Mouse (Mus musculus): Measurements from ENCODE around the gene Lingo2. TPM values are rescaled to one million over a fixed set of nuclear protein-coding genes. Genes with fewer than 3 reads are reported as not detected.
"Not testable (repeated sequence)": the region's sequence is repeated elsewhere in the genome, so short reads cannot be mapped to it uniquely, and the experiment has no call there.

The Lingo2 gene
- total RNA-seq, 2 experiments from 2014 or later = not detected

DNA sequence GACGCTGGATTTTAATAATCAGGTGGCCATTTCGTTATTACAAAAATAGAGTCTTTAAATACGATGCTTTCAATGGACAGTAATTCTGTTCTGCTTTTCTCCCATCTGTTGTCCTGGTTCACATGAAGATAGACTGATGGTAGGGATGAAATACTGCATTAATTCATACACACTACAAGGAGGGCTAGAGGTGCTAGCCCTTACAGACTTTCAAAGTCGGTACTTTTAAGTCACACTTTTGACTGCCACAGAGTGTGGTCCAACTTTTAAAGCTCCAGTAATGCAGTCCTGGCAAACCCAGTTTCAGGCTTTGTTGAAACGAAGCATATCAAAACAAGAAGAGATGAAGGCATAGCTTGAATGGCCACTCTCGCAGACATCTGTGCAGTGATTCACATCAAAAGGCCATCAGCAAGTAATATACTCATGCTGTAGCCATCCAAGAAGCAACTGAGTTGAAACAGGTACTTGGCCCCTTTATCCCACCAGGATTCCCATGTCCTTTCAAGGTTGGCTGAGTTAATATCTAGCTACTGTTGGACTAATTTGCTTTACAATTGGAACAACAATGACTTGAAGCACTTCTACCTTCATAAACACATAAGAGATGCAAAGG is 872.5 kb downstream of the Lingo2 start:
- DNase-seq = no peak

DNA sequence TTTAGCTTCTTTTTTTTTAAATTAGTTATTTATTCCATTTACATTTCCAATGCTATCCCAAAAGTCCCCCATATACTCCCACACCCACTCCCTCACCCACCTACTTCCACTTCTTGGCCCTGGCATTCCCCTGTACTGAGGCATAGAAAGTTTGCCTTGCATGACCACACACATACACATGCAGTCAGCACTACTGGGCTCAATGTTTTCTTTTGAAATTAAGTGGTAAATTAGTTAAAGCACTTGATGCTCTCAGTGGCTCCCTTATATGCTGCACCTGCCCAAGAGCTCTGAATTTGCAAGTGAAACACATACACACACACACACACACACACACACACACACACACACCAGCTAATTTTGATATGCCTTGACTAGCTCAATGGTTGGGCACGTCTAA is 886.8 kb downstream of the Lingo2 start:
- not testable (repeated sequence) for DNase-seq

DNA sequence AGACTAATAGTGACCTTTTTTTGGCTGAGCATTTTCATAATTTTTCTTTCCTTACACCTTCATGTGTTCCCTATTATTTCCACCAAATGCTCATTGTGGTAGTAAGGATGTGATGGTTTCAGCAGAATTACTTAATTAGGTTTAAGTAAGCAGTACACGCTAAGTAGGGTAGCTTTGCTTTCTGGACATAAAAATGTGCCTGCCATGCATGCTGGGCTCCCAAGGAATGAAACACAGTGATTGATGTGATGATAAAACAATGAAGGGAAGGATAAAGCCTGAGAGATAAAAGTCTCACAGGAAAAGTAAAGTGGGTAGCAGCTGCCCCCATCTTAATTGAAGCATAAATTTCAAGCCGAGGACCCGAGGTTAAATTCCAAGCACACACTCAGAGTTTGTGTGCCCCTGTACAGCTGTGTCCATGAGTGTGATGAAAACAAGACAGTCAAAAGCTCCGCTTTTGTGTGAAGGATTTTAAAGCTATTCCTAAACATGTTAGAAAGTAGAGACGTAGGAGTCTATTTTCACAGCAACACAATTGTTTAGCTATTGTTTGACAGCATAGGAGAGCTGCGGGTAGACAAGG is 898.7 kb downstream of the Lingo2 start:
- DNase-seq = no peak

DNA sequence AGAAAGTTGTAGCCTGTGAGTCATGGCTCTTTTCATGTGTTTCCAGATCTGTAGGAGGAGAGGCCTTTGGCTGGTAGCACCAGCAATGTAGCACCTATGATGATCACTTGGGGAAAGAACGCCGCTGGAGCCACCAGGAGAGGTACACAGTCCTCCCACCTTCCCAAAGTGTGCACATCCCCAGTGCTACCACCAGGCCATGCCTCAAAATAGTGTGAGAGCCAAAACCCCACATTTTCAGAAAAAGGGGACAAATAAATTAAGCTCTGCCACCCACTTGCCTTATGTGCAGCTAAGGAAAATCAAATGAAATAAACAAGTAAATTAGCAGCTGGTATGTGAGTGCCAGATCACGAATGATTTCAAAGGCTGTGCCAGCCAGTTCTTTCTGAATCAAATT is 911.2 kb downstream of the Lingo2 start:
- no peak for DNase-seq

DNA sequence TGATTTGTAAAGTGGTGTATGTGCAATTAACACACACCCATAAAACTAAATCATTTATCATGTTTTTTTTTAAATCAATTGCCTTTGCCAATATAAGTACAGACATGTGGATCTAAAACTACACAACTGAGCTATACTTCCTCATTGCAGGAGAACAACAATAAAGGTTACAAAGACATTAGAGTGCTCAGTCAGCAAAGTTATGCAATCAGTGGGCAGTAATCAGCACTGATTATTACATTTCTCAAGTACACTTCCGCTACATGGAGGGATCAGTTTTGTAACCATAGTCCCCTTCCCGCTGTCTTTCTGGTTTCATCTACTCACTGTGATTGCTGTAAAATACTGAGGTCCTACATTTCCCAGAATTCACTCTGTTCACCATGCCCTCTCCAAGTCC is 912.8 kb downstream of the Lingo2 start:
- no peak for DNase-seq

DNA sequence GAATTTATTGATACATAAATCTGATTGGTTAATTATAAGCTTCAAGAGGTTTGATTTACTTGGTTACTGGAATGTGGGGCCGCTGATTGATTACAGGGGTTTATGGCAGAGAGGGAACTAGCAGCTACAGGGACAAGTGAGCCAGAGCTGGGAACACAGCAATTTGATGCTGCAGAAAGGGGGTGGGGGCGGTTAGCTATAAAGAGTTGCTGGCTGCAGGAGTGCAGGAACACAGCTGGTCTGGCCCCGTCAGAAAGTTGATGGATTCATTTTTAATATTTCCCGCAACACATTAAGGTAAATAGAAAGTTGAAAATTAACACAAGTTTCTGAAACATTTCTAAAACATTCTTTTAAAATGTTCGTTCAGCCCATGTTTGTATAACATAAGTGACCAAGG is 919.5 kb downstream of the Lingo2 start:
- DNase-seq = no peak

DNA sequence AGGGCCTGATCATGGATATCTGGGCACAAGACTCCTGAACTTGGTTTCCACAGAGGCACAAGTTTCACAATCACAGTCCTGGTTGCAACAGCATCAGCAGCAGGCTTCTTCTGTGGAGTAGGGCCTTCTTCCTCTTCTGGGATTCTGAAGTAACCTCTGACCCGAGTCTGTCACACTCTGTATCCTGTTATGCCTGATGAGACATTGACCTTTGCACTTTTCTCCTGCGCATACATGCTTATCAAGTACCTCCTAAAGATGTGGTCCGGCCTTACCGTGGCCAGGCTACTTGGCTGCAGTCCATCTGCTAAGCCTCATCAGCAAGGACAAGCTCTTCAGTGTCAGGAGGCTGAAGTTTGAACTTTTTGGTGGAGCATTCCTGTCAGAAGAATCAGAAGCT is 937.4 kb downstream of the Lingo2 start:
- no peak for DNase-seq

DNA sequence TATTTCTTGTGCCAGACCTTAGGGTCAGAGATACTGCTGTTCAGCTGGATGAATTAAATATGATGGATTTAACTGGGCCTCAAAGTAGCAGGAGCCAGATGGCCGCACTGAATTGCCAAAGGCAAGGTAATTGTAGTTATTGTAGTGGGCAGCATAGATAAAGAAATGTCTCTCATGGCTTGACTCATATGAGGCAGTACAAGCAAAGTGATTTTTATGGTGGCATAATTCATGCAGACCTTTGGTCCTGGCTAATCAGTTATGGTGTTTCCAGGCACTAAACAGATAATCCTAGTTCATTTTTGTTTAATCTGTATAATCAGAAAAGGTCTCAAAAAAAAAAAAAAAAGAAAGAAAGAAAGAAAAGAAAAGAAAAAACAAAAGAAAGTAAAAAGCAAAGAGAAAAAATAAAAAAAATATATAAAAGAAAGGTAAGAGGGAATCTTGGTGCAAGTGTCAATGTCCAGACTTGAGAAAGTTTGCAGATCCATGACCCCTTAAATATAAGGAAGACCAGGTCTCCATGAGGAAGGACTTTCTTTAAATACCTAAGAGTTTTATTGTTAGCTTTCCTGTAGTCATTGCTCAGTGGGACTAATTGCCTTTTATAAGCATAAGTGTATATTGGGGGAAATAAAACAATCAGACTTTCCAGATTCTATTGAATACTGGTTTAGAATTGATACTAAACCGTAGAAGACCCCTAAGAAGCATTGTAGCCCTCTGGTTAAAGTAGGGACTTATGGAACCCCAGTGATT is 959.4 kb downstream of the Lingo2 start:
- no peak for DNase-seq

DNA sequence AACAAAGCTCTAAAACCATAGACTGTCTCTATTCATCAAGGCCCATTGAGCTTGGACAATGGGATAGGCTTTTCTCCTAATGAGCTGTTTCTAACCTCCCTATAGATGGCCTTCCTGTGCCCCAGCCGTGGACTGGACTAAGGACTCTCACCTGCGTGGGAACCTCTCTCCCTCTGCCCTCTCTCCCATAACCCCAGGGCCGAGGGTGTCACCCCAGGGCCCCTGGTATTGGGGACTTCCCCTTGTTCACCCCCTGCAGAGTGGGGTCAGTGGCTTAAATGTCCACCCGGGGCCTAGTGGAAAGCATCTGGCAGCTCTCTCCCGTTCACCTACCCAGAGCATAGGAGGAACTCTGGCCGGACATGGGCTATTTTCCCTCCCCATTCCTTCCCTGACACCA is 965.5 kb downstream of the Lingo2 start:
- no peak for DNase-seq

DNA sequence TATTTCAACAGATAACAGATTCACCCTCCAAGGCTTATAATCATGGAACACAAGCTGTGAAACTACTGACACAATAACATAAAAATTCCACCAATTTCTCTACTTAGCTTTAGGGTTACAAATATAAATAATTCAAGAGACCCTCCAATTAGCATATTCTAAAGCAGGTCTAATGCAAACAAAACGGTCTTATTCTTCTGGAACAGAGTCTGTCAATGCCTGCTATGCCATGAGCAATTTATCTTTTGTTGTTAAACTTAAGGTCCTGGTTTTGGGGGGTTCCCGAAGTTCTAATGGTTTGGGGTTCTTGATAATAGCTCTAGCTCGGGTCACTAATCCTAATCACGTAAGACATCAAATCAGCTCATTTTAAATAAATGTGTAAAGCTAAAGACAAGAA is 988.0 kb downstream of the Lingo2 start:
- DNase-seq = no peak

DNA sequence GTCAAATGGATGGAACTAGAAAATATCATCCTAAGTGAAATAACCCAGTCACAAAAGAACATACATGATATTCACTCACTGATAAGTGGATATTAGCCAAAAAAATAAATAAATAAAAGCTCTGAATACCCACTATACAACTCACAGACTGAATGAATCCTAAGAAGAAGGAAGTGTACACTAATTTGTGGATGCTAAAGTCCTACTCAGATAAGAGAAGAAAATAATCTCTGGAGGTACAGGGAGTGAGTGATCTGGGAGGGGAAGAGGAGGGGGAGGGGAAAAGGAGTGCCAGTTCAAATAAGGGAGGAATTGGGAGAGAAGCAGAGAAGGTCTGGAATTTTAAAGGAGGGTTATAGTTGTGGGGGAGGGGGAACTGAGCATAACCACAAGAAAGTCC is 999.7 kb downstream of the Lingo2 start:
- DNase-seq = no peak

DNA sequence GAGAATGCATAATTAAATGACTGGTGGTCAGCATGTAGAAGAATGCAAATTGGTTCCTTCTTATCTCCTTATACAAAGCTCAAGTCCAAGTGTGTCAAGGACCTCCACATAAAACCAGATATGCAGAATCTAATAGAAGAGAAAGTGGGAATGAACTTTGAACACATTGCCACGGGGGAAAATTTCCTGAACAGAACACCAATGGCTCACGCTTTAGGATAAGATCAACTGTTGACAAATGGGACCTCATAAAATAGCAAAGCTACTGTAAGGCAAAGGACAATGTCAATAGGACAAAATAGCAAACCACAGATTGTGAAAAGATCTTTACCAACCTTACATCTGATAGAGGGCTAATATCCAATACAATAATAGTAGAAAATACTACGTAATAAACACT is 1000.3 kb downstream of the Lingo2 start:
- DNase-seq = no peak

DNA sequence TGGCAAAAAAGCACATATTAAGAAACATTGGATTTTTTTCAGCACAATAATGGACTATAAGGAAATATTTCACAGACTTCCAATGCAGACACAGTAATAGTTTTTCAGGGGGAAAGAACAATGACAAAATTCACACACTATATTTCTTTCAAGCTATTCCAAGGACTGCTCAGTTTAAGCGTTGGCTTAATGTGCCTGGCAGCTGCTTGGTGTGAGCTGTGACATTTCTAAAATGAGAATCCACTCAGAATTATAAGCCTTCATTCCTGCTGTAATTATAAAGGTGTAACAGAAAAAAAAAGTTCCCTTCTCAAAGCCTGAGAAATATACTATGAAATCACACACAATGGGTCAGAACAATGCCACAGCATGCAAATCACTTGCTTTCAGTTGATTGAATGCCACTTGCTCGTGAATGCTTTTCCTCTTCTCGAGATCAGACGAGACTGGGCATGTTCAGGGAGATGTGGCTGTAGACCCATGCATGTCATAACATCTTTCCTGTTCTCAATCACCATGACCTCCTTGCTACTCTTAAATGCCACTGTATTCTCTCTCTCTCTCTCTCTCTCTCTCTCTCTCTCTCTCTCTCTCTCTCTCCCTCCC is 1017.4 kb downstream of the Lingo2 start:
- DNase-seq = no peak

DNA sequence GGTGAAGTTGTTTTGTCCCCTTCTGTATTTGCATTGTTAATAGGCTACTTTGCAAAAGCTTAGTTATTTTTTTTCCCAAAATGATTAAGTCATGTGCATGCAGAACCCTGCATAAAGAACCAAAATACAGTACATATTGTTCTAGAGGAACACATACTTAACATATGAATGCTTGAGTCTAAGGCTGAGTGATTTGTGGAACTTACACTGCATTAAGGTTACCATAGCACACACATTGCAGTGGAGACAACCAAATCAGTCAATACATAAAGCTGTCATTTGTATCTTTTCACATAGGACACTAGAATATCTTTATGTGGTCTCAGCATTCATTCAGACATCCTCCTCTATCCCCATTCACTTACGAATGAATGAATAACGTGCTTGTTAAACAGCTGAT is 1023.8 kb downstream of the Lingo2 start:
- DNase-seq = no peak

DNA sequence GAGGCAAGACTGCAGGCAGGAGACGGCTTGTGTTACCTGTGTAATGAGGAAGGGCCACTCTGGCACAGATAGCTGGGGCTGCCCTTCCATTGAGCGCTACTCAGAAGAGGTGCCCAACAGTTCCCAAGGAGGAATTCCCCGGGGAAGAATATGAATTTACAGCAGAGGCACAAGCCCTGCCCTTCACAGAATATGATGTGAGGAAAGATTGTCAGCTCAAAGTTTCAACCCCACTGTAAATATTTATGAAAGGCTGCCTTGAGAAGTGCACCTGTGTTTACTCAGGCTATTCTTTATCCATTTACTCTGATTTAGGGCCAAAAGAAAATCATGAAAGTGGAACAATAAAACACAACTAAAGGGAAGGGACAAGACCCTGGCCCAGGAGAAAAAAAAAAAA is 1034.1 kb downstream of the Lingo2 start:
- no peak for DNase-seq

DNA sequence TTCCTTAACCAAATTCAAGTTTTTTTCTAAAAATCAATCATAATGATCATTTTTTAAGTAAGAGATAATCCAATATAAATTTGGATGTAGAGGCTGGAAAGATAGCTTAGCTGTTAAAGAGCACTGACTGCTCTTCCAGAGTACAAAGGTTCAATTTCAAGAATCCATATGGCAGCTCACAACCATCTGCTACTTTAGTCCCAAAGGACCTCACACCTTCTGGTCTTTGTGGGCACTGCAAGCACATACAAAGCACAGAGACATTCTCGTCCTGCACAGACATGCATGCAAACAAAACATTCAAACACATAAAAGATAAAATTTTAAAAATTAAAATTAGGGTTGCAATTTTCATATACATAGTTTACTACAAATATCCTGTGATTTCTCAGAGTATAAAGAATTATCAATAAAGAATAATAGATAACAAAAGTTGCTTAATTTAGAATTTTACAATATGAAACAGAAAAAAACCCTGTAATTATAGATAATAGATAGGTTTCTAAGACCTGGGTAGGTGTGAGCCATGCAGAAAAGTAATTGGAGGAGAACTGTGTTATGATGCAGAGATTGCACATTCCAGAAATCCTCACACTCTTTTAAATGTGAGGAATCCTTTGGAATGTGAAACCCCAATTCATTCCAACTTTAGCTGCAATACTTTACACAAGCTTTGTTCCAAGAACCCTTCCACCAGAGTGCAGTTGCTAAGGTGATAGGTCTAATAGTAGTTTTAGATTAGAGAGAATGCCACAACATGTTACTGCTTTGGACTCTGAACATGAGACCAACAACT is 1053.6 kb downstream of the Lingo2 start:
- no peak for DNase-seq

DNA sequence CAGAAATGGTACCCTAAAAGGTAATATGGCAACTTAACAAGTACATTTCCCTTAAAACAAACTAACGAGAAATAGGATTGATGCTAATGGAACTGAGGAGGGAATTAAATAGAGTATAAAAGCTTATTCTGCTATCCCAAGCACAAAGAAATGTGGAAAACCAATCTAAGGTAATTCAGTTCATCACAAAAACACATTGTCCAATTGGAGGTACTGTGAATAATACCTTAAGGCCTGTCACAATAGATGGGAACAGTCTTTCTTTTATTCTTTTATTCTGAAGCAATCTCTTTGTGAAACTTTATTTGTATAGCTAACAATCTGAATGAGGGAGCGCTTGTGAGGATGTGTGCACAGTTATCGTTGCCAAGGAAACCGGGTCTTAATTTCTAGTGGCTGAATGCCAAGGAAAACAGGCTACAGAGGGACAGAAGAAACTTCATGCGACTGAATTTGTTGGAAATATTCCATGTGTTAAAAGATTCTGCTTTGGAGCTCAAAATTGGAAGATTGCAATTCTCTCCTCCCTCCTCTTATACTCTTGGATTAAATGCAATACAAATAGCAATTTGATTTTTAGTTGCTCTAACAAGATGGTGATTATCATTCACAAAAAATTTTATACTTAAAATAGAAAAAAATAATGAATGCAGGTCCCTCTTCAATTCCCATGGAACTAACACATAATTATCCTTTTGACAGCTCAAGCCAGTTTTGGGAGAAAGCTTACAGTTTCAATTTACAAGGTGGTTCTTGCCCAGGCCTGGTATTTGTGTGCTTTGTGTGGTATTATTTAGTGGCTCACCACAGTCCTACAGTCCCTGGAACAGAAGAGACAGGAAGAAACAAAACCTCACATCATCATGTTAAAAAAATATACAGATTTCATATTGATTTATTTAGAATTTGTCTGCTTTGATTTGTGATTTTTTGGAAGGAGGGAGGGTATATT is 1065.7 kb downstream of the Lingo2 start:
- no peak for DNase-seq

DNA sequence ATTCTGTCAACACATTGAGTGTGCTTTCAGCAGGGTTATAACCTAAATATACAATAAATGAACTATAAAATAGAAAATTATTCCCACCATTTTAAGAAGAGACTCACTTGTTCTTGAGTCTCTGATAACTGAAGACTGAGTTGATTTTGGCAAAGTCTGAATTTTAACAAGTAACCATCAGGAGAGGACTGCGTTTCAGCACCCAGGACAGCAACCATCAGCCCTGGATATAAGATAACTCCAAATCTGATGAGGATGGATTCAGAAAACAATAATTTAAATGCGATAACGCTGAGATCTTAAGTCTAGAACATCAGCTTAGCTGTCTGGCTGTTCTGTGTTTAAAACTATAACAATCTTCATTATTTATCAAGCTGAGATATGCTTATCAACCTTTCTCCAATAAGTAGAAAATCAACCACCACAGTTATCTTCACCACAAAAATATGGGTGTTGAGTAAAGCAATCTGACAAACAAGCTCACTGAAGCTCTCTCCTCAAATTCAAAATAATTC is 1066.5 kb downstream of the Lingo2 start:
- no peak for DNase-seq

DNA sequence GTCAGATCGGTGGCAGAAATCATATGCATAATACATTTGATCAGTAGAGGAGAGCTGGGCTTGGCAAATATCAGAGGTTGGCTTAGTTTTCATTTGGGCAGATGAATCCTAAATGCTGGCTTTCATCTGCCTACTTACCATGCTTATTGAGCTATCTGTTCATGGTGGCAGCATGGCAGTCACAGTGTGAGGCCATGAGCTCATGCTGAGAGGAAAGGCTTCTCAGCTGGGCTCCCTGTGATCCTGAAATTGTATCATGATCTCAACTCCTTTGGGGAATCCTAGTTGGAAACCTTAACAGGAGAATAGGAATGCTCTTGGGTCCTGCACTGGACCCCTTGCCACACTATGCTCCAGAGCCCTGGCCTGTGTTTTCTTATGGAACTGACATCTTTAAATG is 1105.0 kb downstream of the Lingo2 start:
- DNase-seq = no peak

DNA sequence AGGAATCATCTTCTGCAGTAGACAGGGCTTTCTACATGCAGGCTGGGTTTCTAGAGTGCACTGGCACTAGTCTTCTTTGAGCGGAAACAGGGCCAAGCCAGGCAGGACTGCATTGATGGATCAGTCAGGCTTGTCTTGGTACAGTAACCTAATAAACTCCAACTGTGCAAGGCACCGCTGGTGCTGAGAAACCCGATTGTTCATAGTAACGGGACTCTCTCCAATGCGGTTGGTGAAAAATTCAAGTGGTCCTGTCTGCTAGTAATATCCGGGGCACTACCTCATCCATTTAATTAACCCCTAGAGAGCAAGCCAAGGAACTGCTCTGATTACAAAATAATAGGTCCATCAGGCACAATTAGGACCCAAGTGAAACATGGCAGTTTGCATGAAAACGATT is 1106.4 kb downstream of the Lingo2 start:
- no peak for DNase-seq

DNA sequence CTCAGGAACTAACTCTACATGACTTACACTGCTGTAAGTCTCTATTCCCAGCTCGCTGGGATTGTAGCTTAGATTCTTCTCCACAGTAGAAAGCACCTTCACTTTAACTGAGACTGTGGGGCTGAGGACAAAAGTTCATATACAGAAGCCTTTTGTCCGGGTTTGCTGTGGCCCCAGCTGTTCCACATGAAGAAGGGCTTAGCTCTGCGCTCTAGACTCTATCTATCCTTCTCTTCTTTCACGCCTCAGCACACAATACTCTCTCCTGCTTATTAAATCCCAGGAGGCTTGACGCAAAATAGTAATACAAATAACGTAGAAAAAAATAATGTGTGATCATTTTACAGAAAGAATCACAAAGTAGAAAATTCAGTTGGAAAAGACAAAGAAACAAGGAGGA is 1107.0 kb downstream of the Lingo2 start:
- no peak for DNase-seq
